Mouse (Mus musculus) lung, postnatal 4 days (tissue): ENCODE data around the gene Tnfsf9.
"Not testable (repeated sequence)": the region's sequence is repeated elsewhere in the genome, so short reads cannot be mapped to it uniquely, and the experiment has no call there.

Source experiments
- DNase-seq, 2 experiments: peaks; one replicate each; pipeline ENCODE4 v3.0.0; 2021

The Tnfsf9 gene

DNA sequence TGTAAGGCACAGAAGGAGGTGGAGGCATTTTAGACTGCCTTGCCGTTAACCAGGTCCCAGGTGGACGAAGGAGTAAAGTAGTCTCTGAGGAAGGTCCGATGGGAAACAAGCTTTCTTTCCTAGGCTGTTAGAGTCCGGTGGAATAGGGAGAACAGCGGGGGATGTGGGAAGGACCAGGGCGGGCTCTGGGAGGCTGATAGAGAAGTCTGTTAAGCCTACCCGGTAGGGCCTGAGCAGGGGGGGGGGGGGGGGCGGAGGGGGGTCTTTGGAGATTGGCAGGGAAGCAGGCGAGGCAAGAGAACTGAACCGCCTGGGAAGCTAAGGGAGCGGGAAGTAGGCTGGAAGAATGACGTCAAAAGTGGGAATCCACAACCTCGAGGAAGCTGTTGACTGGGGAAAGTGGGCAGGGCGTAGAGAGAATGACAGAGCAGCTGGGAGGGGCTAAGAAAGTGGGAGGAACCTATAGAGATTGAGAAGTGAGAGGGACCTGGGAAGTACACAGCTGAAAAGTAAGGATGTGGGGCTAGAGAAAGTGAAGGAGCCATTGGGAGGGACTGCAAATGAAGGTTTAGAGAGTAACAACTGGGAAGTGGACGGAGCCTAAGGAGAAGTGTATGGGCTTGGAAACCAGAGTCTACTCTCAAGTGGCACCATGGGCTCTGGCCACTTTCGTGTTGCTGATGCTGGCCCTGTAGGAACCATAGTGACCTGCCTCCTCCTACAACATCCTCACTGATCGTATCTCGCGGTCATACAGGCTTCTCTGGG is 9.1 kb upstream of the Tnfsf9 start:
- DNase-seq, result peak; percentile 54 to 77

DNA sequence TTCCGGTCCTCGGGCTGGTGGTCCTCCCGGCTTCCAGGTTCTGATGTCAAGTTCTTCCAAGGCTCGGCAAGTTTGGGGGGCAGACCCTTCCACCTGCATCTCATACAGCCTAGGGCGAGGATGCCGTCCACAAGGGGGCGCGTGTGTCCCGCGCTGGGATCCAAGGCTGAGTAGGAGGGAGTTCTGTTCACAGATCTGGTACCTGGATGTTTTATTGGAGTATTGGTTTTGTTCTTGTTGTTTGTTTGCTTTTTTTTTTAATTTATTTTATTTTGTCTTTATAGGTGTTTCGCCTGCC is 8.6 kb upstream of the Tnfsf9 start:
- peak; percentile 75 to 87 for DNase-seq

DNA sequence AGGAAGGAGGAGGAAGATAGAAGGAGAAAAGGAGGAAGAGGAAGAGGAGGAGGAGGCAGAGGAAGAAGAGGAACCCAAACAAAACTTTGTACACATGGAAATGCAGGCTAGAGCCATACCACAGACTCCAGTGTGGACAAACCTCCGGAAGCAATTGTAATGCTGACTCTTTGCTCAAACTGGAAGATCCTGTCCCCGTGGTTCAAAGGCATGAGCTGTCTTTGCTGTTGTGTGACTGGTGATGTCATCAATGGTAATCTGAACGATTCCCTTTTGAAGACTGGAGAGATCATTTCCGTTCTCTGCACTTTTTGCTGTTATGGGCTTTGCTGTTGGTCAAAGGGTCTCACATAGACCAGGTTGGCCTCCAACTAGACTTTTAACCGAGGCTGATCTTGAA is 6.8 kb upstream of the Tnfsf9 start:
- no peak for DNase-seq

DNA sequence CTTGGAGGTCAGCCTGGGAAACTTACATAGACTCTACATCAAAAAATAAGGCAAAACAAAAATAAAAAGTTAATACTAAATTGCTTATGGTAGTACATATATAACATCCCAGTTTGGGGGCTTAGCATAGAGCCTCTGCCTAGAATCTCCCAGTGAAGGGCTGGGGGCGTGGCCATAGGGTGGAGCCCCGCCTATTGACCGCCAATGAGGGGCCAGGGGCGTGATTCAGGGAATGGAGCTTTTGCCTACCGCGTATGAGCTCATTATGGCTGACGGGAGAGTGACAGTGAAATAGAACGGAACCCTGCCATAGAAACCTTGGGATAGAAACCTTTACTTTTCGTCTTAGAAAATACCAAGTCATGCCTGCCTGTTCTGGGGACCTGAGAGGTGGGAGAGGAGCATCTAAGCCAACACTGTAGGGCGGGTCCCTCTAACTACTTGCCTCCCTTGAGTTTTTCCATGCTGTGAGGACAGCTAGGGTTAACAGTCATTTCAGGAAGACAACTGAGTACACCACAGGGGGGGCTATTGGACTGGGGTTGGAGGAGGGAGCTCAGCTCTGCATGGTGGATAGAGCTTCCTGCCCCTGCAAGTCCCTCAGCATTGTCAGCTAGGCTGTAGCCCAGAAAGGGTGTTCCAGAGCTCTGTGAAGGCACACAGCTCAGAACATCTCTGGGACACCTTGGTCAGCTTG is 5.3 kb upstream of the Tnfsf9 start:
- no peak for DNase-seq

DNA sequence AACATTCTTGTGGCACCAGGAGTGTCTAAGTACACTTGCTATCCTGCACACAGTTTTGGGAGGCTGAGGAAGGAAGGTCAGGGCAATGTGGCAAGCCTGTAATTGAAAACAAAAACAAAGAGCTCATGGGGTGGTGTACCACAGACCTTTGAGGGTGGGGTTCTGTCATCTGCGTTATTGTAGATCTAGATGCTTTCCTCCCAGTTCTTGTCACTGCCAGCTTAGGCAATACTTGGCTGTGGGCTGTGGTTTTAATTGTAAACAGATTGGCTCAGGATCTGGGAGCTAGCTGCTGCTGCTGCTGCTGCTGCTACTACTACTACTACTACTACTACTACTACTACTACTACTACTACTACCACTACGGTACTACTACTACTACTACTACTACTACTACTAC is 2.8 kb upstream of the Tnfsf9 start:
- no peak for DNase-seq

DNA sequence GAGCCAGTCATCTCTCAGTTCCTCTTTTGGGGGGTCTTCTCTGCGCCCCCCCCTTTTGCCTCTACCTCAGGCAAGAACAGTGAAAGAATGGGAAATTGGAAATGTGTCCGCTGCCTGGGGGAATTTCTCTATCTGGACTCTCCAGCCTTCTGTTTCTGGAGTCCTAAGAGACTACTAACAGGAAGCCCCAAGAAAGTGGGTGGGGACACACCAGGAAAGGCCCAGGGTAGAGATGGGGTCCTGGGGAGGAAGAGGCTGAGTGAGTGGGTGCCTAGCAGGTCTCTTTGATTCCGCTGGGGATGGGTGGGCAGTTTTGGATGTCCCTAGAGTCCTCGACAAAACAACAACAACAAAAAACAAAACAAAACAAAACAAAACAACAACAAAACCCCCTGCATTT is 629 bp upstream of the Tnfsf9 start:
- DNase-seq, result no peak

DNA sequence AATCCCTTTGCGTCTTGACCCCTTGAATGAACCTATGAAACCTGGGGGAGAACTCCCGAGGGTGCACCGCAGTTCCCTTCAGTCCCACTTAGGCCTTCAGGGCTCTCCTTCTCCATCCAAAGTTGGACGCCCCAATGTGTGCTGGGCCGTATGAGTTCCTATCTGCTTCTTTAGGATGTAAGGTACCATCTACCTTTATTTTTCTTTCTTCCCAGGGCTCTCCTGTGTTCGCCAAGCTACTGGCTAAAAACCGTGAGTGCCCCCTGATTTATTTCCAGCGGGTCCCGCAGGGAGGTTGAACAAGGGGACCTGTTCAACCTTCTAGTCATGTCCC is 877 bp downstream of the Tnfsf9 start:
- no peak for DNase-seq

DNA sequence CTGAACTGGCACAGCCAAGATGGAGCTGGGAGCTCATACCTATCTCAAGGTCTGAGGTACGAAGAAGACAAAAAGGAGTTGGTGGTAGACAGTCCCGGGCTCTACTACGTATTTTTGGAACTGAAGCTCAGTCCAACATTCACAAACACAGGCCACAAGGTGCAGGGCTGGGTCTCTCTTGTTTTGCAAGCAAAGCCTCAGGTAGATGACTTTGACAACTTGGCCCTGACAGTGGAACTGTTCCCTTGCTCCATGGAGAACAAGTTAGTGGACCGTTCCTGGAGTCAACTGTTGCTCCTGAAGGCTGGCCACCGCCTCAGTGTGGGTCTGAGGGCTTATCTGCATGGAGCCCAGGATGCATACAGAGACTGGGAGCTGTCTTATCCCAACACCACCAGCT is 1.9 kb downstream of the Tnfsf9 start:
- no peak for DNase-seq

DNA sequence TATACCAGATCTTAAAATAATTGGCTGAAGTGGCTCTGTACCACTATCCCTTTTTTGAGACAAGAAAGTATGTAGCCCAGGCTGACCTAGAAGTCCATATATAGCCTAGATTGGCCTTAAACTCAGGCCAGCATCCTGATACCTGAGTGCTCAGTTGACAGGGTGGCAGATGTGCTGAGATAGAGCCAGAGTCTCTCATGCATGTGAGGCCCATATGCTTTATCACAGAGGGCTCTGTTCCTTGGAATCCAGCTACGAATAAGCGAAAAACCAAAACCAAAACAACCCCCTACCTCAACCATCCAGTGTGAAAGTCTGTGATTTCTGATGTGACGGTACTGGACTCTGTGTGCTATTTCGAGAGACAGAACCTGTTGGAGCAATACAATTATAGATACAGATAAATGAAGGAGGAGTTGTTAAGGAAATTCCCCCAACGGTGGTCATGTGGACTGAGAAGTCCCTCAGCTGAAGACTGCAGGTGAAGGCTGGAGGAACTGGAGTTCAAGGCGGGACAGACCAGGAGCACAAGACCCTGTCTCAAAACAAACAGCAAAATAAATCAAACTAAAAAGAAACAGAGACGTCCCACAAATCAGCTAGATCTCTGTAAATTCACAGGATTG is 3.0 kb downstream of the Tnfsf9 start:
- DNase-seq, result no peak

DNA sequence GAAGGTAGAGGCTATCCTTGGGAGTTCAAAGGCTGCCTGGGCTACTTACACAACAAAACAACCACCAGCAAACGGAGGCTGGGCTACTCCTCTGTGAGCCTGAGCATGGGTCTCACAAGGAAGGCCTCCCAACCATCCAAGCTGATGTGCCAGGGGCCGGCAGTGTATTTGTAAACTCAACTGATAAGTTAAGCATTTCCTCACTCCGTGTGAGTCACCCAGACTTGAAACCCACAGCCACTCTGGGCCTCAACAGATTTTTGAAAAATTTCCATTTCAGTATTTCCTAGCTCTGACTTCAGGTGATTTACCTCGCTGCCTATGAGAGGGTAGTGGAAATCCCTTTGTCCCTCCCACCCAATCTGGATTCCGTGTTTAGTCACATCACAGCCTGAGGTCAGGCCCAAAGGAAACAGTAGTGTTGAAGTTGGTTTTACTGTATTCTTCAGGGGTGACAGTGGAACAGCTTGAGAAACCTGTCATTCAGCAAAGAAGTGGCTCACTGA is 3.6 kb downstream of the Tnfsf9 start:
- no peak for DNase-seq

DNA sequence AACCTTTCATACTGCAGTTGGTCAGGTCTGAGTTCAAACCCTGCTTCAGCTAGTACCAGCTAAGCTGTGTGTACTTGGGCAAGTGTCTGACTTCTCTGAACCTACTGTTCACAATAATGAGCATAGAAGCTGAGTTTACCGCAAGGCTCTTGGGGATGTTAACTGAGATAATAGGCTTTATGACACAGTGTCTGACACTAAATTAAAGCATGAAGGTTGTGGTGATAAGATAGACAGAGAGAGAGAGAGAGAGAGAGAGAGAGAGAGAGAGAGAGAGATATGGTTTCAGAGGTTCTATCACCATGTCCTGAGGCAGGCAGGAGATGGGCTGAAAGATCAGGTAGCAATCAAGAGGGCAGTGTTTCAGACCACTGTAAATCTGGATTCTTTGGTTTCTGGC is 4.9 kb downstream of the Tnfsf9 start:
- DNase-seq, result no peak

DNA sequence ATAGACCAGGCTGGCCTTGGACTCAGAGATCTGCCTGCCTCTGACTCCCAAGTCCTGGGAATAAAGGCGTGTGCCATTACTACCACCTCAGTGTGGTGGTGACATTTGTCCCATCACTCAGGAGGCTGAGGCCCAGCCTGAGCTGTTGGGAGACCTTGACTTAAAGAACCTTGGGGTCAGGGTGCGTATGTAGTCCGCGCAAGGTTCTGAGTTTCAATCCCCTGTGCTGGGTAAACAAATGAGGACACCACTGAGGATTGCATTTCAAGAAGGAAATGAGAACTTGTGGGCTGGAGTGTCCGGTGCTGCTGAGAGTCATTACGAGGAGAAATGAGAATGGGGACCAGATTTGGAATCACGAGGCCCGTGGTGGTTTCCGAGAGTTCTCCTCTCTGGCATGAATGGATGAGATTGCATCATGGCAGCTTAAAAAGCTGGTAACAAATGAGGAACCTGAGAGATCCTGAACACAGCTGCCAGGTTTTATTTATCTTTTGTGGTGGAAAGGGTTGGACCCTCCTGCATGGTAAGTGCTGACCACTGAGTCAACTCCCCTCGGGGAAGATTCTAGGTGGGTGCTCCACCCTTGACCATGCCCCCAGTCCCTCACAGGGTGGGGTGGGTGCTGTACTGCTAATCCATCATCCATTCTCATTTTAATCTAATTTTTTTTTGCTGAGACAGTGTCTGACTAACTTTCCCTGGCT is 7.8 kb downstream of the Tnfsf9 start:
- DNase-seq, result peak; percentile 31 to 41

DNA sequence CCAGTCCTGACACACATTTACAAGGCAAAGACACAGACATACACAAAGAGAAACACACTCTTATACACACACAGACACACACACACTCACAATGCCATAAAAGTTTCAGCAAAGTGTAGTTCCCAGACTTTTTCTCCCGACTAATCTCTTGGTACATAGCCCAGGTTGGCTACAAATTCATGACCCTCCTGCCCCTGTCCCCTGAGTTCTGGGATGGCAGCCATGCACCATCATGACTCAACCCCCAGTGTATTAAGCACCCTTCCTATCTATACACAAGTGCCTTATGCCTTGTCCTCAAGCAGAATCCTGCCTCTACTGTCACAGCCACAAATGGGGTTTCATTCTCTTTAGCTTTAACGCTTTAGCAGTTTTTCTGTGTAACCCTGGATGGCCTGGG is 11.7 kb downstream of the Tnfsf9 start:
- DNase-seq, result no peak

DNA sequence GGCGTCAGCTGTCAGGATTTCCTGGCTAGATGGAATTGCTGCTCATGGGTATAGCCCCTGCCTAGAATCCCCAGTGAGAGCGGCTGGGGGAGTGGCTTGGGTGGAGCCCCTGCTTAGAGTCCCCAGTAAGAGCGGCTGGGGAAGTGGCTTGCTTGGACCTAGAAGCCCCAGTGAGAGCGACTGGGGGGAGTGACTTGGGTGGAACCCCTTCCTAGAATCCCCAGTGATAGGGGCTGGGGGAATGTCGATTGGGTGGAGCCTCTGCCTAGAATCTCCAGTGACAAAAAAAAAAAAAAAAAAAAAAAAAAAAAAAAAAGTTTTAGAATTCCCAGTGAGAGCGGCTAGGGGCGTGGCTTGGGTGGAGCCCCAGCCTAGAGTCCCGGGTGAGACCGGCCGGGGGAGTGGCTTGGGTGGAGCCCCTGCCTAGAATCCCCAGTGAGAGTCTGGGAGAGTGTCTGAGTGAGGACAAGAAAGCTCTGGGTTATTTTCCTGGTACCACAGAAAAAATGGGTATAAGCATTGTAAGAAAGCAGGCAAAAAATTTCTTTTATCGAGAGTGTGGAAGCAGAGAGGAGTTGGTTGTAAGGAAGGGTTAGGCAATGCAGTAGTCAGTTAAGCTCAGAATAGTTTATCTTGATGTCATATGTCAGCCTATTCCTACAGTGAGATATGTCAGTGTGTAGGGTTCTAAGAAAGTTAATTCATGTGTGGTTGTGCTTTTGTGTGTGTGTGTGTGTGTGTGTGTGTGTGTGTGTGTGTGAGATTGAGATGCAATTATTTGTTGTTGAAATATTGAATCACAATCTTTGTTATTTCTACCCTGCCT is 13.6 kb downstream of the Tnfsf9 start:
- DNase-seq, result peak; percentile 27 to 62

DNA sequence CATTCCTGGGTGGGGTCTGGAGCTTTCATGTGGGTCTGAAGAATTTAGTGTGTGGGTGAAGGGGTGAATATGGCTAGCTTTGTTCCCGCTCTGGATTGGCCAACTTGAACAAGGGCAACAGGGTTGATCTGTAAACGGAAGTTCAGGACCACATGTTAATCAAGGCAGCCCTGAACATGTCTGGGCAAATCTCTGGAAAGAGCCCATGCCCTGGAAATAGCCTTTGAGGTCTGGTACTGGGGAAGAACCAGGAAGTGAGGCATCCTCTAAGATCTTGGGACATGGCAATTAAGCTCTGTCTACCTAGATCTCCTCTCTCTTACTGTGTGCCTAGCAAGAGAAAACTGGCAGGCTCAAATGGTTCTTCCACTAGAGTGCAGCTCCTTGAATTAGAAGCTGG is 16.7 kb downstream of the Tnfsf9 start:
- DNase-seq, result no peak

DNA sequence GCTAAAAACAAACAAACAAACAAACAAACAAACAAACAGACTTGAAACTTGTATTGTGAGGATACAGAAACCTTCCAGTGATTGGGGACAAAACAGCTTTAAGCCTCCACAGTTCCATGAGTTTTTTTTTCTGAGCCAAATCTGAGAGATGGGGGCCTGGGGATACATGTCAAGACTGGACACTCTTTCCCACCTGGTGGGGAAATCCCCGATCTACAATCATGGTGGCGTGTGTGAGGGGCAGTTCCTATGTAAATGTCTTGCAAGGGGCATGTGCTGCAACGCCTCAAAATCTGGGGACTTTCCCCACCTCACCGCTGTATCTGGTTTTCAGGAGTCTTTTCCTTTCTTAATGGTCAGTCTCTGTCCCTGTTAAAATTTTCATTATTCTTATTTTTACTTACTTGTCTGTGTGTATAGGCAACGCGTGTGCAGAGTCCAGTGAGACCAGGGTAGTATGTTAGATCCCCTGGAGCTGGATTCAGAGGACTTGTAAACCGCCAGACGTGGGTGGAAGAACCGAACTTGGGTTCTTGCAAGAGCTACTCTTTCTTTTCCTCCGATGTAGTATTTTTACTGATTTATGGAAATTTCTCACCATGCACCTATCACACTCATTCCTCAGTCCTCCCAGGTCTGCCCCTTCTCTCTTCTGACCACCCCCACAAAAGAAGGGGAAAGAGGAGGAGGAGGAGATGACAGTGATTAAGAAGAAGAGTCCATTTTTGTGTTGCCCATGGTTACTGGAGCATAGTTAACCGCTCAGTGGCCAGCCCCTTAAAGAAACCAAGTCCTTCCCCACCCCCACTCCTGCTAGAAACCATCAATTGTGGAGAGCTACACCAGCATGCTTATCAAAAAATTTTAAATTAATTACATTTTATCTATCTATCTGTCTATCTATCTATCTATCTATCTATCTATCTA is 18.3 kb downstream of the Tnfsf9 start:
- DNase-seq, result no peak

DNA sequence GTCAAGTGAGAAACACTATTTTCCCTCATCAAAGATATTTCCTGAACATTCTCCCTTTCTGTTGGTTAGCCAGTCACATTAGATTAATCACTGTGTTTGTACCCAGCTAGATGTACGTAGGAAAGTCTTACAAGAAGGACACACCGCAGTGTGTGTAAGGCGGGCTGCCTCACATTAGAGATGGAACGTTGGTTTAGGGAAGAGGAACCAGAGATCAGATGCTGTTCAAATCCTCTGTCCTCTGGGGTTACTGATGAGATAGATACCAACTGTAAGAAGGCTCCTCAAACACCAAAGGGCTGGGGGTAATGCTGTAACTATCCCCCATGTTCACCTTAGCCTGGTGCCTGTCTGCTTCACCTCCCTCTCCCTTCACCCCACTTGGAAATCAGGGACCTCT is 19.7 kb downstream of the Tnfsf9 start:
- no peak for DNase-seq

DNA sequence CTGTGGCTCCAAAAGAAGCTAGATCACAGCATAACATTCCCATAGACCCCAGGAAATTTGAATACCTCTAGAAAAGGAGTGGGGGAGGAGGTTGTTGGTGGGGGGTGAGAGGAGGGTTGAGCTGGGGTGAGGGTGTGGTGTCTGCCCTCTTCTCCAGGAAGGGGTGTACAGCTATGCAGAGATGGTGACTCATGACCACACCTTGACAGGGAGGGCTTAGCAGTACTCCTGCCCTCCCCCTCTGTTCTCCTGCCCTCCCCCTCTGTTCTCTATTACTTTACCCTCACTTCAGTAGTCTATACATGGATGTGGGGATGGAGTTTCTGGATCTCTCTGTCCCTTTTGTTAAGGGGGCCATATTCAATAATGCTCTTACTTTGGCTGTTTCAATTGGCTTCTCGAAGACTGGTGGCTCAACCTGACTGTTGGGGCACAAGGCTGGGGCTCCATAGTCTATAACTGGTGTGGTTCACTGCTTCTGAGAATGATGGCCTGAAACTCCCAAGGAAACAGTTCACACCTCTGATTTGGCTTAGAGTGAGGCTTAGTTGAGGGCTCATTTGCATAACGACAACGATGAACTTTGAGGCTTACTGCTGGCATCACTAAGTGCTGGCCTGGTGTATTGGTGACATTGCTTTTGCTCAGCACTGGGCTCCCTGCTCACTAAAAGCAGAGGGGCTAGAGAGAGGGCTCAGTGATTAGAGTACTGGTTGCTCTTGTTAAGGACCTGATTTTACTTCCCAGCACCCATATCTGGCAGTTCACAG is 20.9 kb downstream of the Tnfsf9 start:
- DNase-seq, result no peak

DNA sequence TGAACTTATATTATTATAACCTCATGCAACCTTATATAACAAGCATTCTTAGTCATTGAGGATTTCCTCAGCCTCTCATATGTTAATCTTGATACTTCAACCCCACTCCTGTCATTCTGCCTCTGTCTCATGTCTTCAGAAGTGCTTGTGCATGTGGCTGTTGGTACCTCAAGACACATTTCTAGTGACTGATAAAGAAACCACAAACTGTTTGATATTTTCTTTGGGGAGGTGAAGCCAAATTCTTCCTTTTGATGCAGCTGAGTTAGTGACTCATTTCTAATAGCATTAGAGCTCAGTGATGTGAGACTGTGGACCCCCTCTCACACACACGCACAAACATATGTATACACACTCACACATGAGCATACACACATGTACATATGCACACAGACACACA is 26.7 kb downstream of the Tnfsf9 start:
- DNase-seq, result no peak

DNA sequence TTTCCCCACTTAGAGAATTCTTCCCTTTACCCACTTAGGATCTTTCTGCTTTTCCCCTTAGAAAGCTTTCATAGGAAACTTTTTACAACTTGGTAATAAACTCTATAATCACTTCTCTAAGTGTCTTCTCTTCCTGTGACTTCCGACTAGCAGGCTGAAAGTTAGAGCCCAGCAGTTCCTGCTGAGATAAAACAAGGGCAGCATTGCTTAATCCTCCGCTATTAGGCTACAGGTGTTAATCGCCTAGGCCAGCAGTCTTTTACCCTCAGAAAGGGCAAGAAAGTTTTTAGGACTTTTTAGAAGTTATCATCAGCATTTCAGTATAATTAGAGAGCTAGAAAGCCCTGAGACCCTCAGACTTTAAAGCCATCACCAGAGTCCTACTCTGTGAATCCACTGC is 28.9 kb downstream of the Tnfsf9 start:
- DNase-seq, result not testable (repeated sequence)

DNA sequence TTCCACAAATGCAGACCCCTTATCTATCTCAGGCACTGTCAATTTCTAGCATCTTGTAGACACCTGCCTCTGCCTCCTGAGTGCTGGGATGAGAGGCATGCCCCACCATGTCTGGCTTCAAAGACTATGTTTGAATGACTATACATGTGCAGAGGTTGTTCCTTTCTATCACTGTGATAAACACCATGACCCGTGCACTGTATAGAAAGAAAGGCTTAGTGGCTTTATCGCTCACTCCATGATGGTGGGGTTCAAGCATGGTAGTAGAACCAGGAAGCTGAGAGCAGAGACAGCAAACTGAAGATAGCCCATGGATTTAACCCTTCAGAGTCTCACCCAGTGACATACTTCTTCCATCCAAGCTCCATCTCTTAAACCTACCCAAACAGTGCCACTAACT is 29.6 kb downstream of the Tnfsf9 start:
- no peak for DNase-seq
